Mouse (Mus musculus) lung, postnatal 0 days (tissue): ENCODE data around the gene Trip11.

Experiments
- CTCF ChIP-seq: IDR thresholded peaks from 2 replicates; pipeline ENCODE4 v1.5.1; 2016; ENCODE audit warnings: antibody characterized with exemption, mild to moderate bottlenecking
- EP300 ChIP-seq: IDR thresholded peaks from 2 replicates; pipeline ENCODE4 v1.6.1; 2016; ENCODE audit warnings: antibody characterized with exemption, mild to moderate bottlenecking, control low read depth

DNA sequence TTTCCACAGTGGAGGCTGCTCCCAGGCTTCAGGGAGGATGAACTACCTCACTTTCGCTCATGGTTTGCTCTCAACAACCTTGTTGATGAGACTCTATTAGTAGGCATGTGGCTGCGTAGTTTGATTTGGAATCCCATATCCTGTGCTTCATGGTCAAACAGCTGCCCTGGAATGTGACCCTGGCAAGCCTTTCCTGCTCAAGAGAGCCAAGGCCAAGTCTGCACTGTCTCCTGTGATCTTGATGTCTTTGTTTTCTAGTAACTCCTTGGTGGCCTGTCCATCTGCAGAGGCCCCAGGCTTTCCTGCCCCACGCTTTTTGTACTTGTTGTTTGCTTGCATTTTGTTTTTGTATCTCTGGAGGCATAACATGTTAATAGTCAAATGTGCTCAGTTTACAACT is 118.6 kb downstream of the Trip11 start:
- no peak for TF ChIP-seq EP300
- TF ChIP-seq CTCF: no peak
